Mouse (Mus musculus) cerebellum, postnatal 4 days (tissue): ENCODE data around the gene Slc9a6.

Experiments used
- DNase-seq, 2 experiments: peaks; one replicate each; pipeline ENCODE4 v3.0.0; 2022; ENCODE audit warnings: low spot score in 2 of 2, mixed read lengths in 1 of 2

Gene Slc9a6

DNA sequence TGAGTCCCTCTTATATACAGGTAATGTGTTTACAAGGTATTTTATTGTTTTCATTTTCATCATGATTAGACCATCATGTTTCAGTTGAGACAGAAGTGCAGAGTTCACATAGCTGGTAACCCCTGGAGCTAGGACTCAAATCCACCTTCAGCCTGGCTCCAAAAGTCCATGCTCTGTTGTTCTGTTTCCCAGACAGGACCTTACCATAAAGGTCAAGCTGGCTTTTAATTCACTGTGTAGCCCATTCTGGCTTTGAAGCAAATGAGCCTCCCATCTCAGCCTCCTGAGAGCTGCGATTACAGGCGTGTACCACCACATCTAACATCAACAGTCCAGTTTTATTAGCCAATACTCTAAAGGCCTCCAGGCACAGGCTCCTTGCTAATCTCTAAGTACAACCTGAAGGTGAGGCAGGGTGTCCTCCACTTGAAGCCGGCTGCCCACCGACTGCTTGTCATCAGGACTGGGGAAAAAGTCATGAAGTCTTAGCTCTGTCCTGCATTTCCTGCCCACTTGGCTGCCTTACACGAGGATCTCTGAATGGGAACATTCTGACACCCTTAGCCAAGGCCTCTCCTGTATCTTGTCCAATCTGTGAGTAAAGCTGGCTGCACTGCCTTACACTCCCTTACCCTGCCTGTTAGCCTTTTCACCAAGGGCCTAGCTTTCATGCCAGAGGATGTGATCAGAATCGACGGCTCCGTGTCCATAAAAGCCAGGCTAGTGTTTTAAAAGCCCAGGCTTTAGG lies 55.8 kb downstream of the Slc9a6 start:
- DNase-seq, result no peak

DNA sequence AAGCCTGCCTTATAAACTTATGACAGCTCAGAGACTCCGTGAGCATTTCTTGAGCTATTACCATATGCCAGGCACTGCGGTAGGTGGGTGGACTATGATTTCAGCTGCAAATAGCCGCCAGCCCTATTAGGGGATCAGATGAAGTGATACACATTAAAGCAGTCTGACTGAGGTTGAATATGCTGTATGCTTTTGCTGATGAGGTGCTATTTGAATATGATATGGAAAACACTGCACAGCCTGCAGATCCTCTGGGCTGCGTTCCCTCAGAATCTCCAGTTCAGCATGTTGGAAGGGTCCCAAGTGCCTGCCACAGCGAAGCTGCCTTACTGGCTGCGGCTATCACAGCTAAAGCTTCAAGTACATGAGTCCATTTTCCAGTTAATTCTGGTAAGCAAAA lies 57.7 kb downstream of the Slc9a6 start:
- no peak for DNase-seq

GRCm38 (mm10) chrX:56668051-56668450 lies 58.5 kb downstream of the Slc9a6 start:
- no peak for DNase-seq

DNA sequence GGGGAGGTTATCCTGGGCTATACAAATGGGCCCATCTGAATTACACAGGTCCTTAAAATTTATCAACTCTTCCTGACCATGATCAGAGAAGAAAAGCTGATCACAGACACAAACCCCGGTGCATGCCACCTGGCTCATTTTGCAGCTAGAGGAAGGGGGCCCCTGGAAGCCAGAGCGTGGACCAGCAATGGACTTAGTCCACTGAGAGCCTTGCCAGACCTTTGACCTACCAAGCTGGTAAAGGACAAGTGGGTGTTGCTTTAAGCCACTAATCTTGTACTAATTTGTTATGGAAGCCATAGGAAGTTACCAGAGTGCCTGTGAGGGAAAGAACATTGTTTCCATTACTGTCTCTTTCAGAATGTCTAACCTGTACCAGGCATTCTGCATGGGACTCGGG lies 58.9 kb downstream of the Slc9a6 start:
- DNase-seq, result no peak

GRCm38 (mm10) chrX:56675556-56675955 lies 66.0 kb downstream of the Slc9a6 start:
- DNase-seq, result no peak

DNA sequence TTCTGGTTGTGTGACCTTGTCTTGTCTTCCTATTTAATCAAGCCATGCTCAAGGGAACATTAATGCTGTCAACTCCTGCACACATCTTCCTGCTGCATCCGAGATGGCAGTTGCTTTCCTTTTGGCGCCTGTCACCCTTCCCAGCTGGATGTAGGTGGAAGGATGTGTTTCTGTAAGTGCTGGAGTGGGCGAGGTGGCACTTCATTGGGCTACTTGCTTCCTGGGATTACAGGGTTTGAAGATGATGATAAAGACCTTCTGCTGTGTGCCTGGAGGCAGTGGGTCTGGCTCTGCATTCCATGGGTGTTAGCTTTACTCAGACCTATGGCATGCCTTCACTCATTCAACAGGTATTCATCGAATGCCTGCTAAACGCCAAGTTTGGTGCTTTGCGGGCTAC lies 68.2 kb downstream of the Slc9a6 start:
- DNase-seq, result no peak

- DNase-seq, result no peak
Measured at GRCm38 (mm10) chrX:56679066-56679465, 69.5 kb downstream of the Slc9a6 start.

GRCm38 (mm10) chrX:56682156-56682720 lies 72.7 kb downstream of the Slc9a6 start:
- no peak for DNase-seq

DNA sequence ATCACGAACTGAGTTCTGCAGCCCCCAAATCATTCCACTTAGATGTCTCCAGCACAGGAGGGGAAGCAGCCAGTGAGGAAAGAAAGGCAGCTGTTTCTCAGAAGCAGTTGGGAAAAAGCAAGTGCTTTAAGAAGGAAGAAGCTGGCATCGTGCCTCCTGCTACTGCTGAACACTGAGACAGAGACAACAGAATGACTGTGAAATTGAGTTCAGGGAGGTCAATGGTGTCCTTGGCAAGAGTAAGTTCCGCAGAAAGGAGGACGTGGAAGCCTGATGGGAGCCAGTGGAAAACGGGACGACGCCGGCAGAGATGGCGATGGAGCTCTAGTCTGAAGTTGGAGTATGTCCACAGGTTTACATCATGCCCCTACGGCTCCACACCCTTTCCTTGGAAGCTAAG lies 74.0 kb downstream of the Slc9a6 start:
- DNase-seq, result no peak

DNA sequence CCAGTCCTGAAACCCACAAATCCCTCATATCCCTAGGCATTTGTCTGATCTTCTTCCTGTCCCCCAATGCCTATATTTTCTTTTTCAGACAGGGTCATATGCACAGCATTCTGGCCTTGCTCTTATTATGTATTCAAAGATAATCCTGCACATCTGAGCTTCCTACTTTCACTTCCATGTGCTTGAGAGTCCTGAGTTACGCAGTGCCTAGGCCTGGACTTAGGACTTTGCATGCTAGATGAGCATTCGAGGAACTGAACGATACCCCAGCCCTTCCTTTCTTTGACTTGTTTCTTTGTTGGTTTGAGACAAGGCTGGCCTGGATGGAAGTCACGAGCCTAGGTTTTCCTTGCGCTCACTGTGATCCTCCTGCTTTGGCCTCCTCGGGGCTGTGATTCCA lies 83.0 kb downstream of the Slc9a6 start:
- no peak for DNase-seq

DNA sequence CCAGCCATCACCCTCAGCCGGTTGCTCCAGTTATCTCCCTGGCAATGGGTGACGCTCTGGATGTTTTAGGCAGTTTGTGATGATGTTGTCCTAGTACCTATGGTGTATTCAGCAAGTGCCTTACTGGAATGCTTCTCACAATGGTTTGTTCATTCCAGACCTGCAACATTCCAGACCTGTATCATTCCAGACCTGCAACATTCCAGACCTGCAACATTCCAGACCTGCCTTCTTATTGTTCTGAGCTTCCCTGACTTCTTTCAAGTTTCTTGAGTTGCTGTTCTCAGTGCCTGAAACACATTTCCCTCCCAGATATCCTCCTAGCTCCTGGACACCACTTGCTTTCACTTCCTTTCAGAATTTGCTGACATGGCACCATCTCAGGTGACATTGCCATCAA lies 85.0 kb downstream of the Slc9a6 start:
- no peak for DNase-seq

DNA sequence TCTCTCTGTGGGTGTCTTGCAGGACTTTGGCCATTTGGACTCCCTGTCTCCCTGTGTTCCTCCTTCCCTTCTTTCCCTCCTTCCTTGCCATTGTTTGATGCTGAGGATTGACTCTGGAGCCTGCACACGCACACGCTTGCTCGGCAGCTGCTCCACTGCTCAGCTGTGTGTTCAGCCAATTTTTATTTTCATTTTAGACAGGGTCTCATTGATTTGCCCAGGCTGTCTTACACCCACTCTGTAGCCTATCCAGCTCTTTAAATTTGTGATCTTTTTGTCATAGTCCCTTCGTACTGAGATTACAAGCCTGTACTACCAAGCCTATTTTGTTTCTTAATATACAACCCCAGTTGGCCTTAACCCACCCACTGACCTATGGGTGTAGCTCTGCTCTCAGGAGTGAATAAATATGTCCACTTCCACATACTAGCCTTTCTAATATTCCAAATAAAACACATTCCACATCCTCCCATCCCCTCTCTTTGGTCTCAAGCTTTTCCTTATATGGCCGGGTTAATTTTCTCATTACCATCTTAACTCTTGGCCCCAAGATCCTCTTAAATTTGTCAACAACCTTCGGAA lies 87.7 kb downstream of the Slc9a6 start:
- DNase-seq, result no peak

- DNase-seq, result no peak
Measured at GRCm38 (mm10) chrX:56697886-56698285, 88.3 kb downstream of the Slc9a6 start.

- no peak for DNase-seq
Measured at GRCm38 (mm10) chrX:56701261-56701660, 91.7 kb downstream of the Slc9a6 start.

- DNase-seq, result no peak
Measured at GRCm38 (mm10) chrX:56703965-56704562, 94.5 kb downstream of the Slc9a6 start.

- no peak for DNase-seq
Measured at GRCm38 (mm10) chrX:56708592-56709370, 99.2 kb downstream of the Slc9a6 start.

DNA sequence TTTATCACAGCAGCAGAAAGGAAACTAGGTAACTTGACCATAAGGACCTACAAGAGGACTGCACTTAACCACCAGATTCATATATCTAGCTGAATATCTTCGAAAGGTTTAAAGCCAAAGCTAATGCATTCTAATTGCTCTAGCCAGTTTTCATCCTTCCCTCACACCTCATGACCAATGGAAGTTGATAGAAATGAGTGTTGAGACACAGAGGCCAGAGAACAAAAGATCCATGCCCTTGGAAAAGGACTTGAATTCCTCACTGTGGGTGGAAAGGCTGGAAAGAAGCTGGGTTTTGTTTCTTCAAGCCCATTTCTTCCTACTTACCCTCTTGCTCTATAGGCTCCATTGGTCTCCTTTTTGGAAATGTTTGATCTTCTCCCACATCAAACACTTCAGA lies 101.0 kb downstream of the Slc9a6 start:
- DNase-seq, result no peak

DNA sequence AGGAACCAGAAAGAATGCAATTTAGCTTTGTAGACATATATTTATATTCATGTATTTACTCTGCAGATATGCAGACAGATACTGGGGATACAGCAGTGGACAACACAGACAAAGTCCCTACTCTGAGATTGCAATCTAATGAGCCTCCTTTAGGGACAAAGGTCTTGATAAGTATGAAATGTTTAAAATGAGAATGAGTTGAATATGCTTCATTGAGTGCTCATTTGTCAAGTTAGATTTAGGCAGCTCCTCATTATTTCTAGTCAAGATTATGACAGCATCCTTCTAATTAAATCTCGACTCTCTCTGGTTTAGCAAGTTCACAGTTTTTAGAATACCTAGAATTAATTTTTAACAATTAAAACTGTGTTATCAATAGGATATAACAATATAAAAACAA lies 103.1 kb downstream of the Slc9a6 start:
- no peak for DNase-seq
